Mouse (Mus musculus) myocyte (in vitro differentiated cells): ENCODE measurements around the gene Pnpla6. TPM values are rescaled to one million over a fixed set of nuclear protein-coding genes. Genes with fewer than 3 reads are reported as not detected.

ENCODE experiments used
- H3K27me3 ChIP-seq: one replicate; pipeline ENCODE4 v1.6.1; 2011; ENCODE audit not compliant: control insufficient read depth, insufficient read depth, insufficient read length
- H3K36me3 ChIP-seq: one replicate; pipeline ENCODE4 v1.6.1; 2011; ENCODE audit not compliant: control insufficient read depth, insufficient read depth
- H3K4me2 ChIP-seq: one replicate; pipeline ENCODE4 v1.6.1; 2011; ENCODE audit warnings: low read depth, control low read depth
- H3K4me3 ChIP-seq: one replicate; pipeline ENCODE4 v1.5.1; 2011; ENCODE audit warnings: mild to moderate bottlenecking, control low read depth, moderate library complexity
- H3K79me2 ChIP-seq: one replicate; pipeline ENCODE4 v1.6.1; 2011; ENCODE audit not compliant: control insufficient read depth, insufficient read depth
- H3ac ChIP-seq: one replicate; pipeline ENCODE4 v1.6.1; 2011; ENCODE audit not compliant: control insufficient read depth, insufficient read length
- CEBPB ChIP-seq: IDR thresholded peaks from 2 replicates; pipeline ENCODE4 v1.6.1; 2011; ENCODE audit warnings: mild to moderate bottlenecking, moderate library complexity; ENCODE audit not compliant: poor library complexity, insufficient read depth, severe bottlenecking
- E2F4 ChIP-seq: IDR thresholded peaks from one replicate; pipeline ENCODE4 v1.6.1; 2011; ENCODE audit warnings: mild to moderate bottlenecking, control low read depth, moderate library complexity; ENCODE audit not compliant: insufficient read depth
- MAX ChIP-seq: IDR thresholded peaks from one replicate; pipeline ENCODE4 v1.6.1; 2011; ENCODE audit warnings: low read depth, mild to moderate bottlenecking, control low read depth
- MYOD1 ChIP-seq, 3 experiments: IDR thresholded peaks; one replicate each; pipeline ENCODE4 v1.6.1; 2011; ENCODE audit warnings: control low read depth in 2 of 3, low read depth in 2 of 3, mild to moderate bottlenecking in 2 of 3, moderate library complexity in 1 of 3; ENCODE audit not compliant: insufficient read length in 2 of 3, control insufficient read depth in 1 of 3
- MYOG ChIP-seq, 3 experiments: IDR thresholded peaks; one replicate each; pipeline ENCODE4 v1.6.1; 2011; ENCODE audit warnings: control low read depth in 2 of 3, low read depth in 2 of 3, mild to moderate bottlenecking in 2 of 3; ENCODE audit not compliant: insufficient read length in 2 of 3, control insufficient read depth in 1 of 3, insufficient read depth in 1 of 3
- POLR2A ChIP-seq: IDR thresholded peaks from one replicate; pipeline ENCODE4 v1.6.1; 2011; ENCODE audit warnings: low read depth, mild to moderate bottlenecking, control low read depth, moderate library complexity; ENCODE audit not compliant: insufficient read length
- POLR2AphosphoS2 ChIP-seq: IDR thresholded peaks from one replicate; pipeline ENCODE4 v1.6.1; 2011; ENCODE audit warnings: low read depth, control low read depth; ENCODE audit not compliant: insufficient read length
- REST ChIP-seq: IDR thresholded peaks from one replicate; pipeline ENCODE4 v1.6.1; 2011; ENCODE audit warnings: mild to moderate bottlenecking, control low read depth, moderate library complexity; ENCODE audit not compliant: insufficient read depth, insufficient read length
- SRF ChIP-seq: IDR thresholded peaks from one replicate; pipeline ENCODE4 v1.6.1; 2011; ENCODE audit warnings: low read depth; ENCODE audit not compliant: control insufficient read depth, insufficient read length
- TCF12 ChIP-seq: IDR thresholded peaks from one replicate; pipeline ENCODE4 v1.6.1; 2011; ENCODE audit warnings: mild to moderate bottlenecking, control low read depth; ENCODE audit not compliant: poor library complexity, insufficient read depth, severe bottlenecking
- TCF3 ChIP-seq: IDR thresholded peaks from one replicate; pipeline ENCODE4 v1.6.1; 2011; ENCODE audit warnings: low read depth, control low read depth; ENCODE audit not compliant: insufficient read length
- USF1 ChIP-seq: IDR thresholded peaks from one replicate; pipeline ENCODE4 v1.6.1; 2011; ENCODE audit warnings: low read depth, mild to moderate bottlenecking, control low read depth, moderate library complexity
- polyA plus RNA-seq: library from polyadenylated mRNA; unstranded; fragments of >200 nt; fragmentation: generic; extraction: Trizol; gene quantifications from one replicate; pipeline ENCODE4 v1.2.1, GENCODE M21; 2012; ENCODE audit warnings: missing spikeins

The Pnpla6 gene
- 14.8 TPM for polyA plus RNA-seq

- Histone ChIP-seq H3K27me3 (no peaks in the 10 kb centered on the region), H3K4me2 (peak within 1 kb of the TSS; percentile 99), H3ac (peak within 1 kb of the TSS; percentile 4), H3K36me3 (no peaks in the 10 kb centered on the region), H3K79me2 (no peaks in the 10 kb centered on the region), H3K4me3 (peak within 1 kb of the TSS; percentile 71)
- TF ChIP-seq SRF = no peak
- TF ChIP-seq TCF12 = no peak
- TF ChIP-seq MYOG (IDR thresholded peaks at IDR 0.05; ENCODE audit: control insufficient read depth in 1 of 3, insufficient read depth in 1 of 3, insufficient read length in 2 of 3, low read depth in 2 of 3) = no peak
- TF ChIP-seq POLR2AphosphoS2 = peak; percentile 97
- peak; percentile 36 for TF ChIP-seq E2F4
- TF ChIP-seq POLR2A = peak; percentile 65
These were observed at the start of gene Pnpla6 for GRCm38 (mm10) chr8:3515260-3515671. Gene Pnpla6, plus strand, starts transcription at chr8:3515384.

GRCm38 (mm10) chr8:3467006-3467885 is 47.9 kb upstream of the Pnpla6 start, which contains the start of gene Pex11g:
Gene Pex11g, minus strand, starts transcription at chr8:3467680.
- no peaks in the 10 kb centered on the region for H3K27me3 ChIP-seq
- H3K4me3 ChIP-seq = peak within 1 kb of the TSS; percentile 39
- H3K4me2 ChIP-seq = peak within 1 kb of the TSS; percentile 81
- no peaks in the 10 kb centered on the region for H3K79me2 ChIP-seq
- TF ChIP-seq E2F4 (no peak), POLR2AphosphoS2 (peak; percentile 87), SRF (no peak), CEBPB (no peak), POLR2A (peak; percentile 85), MYOG (IDR thresholded peaks at IDR 0.05; ENCODE audit: control insufficient read depth in 1 of 3, insufficient read depth in 1 of 3, insufficient read length in 2 of 3, low read depth in 2 of 3) (no peak), REST (no peak)
- H3ac ChIP-seq = peak within 1 kb of the TSS; percentile 25
- no peaks in the 10 kb centered on the region for H3K36me3 ChIP-seq

- no peaks in the 10 kb centered on the region for H3K27me3 ChIP-seq
- peak overlapping the region; percentile 25 for H3ac ChIP-seq
- no peaks in the 10 kb centered on the region for H3K79me2 ChIP-seq
- H3K4me2 ChIP-seq = peak overlapping the region; percentile 81
- TF ChIP-seq TCF12 = no peak
- no peak for TF ChIP-seq MYOD1 (IDR thresholded peaks at IDR 0.05; ENCODE audit: control insufficient read depth in 1 of 3, insufficient read length in 2 of 3, low read depth in 2 of 3)
- no peak for TF ChIP-seq TCF3
- TF ChIP-seq POLR2A = no peak
- no peak for TF ChIP-seq USF1
- peak overlapping the region; percentile 39 for H3K4me3 ChIP-seq
- no peaks in the 10 kb centered on the region for H3K36me3 ChIP-seq
These were observed 47.2 kb upstream of the Pnpla6 start for GRCm38 (mm10) chr8:3467886-3468545.

GRCm38 (mm10) chr8:3468838-3469237 is 46.3 kb upstream of the Pnpla6 start:
- Histone ChIP-seq H3K27me3 (no peaks in the 10 kb centered on the region), H3K4me3 (no peak overlapping the region), H3K36me3 (no peaks in the 10 kb centered on the region), H3ac (no peak overlapping the region), H3K79me2 (no peaks in the 10 kb centered on the region), H3K4me2 (no peak overlapping the region)
- no peak for TF ChIP-seq REST
- no peak for TF ChIP-seq SRF
- no peak for TF ChIP-seq CEBPB
- TF ChIP-seq MYOG (IDR thresholded peaks at IDR 0.05; ENCODE audit: control insufficient read depth in 1 of 3, insufficient read depth in 1 of 3, insufficient read length in 2 of 3, low read depth in 2 of 3) = no peak
- TF ChIP-seq POLR2AphosphoS2 = no peak
- no peak for TF ChIP-seq E2F4
- TF ChIP-seq MYOD1 (IDR thresholded peaks at IDR 0.05; ENCODE audit: control insufficient read depth in 1 of 3, insufficient read length in 2 of 3, low read depth in 2 of 3) = no peak
- no peak for TF ChIP-seq USF1
- TF ChIP-seq TCF3 = no peak
- no peak for TF ChIP-seq TCF12
- no peak for TF ChIP-seq POLR2A
- TF ChIP-seq MAX = no peak
